Mouse (Mus musculus) right cerebral cortex, postnatal 4 days (tissue): ENCODE results near the gene D7Ertd443e.
A peak's percentile ranks its signal among the peaks of the same experiment; 100 is the strongest.

Experiments used
- DNase-seq: peaks from one replicate; pipeline ENCODE4 v3.0.0-alpha.2; 2022

D7Ertd443e gene

GRCm38 (mm10) chr7:134287570-134288222 lies 97.8 kb downstream of the D7Ertd443e start:
- DNase-seq: no peak

DNA sequence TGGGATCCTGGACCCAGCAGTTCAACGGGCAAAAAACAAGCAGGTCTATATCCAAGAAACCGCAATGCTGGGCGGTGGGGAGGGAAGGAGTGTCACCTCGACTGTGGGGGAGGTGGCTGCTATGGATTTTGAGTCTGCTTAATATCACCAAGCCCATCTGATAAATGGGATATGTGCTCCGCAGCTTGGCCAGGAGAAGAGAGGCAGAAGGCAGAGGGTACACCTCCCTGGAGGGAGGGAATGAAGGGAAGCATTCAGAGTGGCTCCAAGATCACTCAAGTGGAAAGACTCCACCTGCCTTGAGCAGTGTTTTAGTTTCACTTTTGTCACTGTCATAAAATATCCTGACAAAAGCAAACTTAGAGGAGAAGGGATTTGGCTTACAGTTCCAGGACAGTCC lies 112.5 kb downstream of the D7Ertd443e start:
- DNase-seq: no peak

DNA sequence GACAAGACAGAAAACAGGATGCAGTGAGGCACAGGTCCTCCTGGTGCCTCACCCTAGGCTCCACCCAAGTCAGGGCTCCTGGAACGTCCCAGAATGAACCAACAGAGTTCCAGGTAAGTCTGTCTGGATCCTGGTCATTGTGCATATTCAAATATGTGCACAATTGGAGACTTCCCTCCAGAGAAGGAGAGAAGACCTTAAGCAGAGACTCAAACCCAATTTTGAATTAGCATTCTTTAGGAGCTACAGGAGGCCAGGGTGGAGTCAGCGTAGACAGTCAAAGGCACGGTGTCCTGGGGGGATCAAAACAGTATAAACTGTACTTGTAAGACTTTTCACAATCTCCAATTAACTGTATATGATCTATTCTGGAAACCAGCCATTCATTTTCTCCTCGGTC lies 113.0 kb downstream of the D7Ertd443e start:
- no peak for DNase-seq

DNA sequence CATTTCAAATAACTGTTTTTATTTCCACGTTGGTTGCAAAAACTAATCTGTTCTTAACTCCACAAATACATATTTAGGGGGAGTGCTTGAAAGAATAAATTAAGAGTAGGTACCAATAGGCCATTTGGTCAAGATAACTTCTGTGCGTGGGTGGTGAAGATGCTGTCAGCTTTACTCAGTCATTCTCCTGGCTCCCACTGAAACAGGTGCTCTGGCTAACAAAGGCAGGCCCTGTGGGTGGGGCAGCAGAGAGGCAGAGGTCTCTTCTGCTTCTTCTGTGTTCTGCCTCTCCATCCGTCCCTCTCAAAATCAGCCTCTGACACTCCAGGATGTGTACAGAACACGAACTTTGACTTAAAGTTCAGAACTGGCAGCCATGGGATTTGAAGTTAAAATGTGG lies 119.7 kb downstream of the D7Ertd443e start:
- DNase-seq: no peak

GRCm38 (mm10) chr7:134263146-134263906 lies 122.1 kb downstream of the D7Ertd443e start:
- DNase-seq: peak; percentile 64

DNA sequence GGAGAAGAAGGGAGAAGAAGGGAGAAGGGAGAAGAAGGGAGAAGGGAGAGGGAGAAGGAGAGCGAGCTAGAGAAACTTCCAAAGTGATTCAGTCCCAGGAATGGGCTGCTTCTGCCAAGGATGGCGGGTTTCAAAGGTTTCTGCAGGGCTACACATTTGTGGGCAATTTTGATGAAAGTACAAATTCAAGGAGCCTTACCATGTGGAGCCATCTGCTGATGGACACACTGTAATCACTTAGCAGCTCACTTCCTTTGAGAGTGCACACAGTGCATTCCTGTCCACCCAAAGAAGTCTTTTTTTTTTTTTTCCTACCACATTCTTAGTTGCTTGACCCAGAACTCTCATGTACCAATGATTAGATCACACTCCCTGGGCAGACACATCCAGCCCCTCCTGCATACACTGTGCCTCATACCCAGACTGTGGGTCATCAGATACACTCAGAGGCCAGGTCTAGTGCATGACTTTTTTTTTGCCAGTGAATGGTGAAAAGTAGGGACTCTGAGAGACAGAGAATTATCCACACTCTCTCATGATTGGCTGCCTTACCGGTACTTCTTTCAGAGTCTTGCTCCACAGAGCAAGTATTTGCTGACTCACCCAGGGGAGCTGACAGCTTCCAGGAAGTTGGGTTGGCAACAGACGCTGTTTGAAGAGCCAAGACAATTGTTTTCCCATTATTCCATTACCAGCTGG lies 124.3 kb downstream of the D7Ertd443e start:
- DNase-seq: no peak

DNA sequence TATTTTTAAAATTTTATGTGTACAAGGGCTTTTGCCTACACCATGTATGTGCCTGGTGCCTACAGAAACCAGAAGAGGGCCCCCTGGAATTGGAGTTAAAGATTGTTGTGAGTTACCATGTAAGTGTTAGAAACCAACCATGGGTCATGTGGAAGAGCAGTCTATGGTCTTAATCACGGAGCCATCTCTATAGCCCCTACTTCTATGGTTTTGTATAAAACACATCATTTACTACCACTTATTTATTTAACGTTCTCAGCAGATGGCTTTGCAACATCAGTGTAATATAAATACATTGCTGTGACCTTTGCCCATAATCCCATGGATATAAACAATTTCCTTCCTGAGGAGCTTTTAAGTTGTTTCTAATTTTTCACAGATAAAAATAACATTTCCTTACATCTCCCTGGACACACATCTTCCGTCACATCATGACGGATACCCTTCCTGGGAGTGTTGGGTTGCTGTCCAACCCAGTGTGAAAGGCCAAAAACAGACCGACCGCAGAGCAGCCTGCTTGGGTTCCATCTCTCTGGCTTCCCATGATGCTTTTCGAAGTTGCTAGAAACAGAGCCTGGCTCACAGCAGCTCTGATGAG lies 135.1 kb downstream of the D7Ertd443e start:
- no peak for DNase-seq

DNA sequence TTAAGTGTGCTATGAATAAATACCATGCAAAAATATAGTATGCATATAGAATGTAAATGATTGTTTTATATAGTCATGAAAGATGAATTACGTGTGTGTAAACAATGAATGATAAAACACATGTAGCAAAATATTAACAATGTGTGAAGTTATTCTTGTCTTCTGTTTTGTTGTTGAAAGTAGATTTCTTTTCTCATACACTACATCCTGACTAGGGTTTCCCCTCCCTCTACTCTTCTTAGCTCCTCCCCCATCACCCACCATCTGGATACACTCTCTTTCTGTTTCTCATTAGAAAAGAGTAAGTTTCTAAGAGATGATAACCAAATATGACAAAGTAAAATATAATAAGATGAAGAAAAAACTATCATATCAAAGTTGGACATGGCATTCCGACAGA lies 137.4 kb downstream of the D7Ertd443e start:
- DNase-seq: no peak

DNA sequence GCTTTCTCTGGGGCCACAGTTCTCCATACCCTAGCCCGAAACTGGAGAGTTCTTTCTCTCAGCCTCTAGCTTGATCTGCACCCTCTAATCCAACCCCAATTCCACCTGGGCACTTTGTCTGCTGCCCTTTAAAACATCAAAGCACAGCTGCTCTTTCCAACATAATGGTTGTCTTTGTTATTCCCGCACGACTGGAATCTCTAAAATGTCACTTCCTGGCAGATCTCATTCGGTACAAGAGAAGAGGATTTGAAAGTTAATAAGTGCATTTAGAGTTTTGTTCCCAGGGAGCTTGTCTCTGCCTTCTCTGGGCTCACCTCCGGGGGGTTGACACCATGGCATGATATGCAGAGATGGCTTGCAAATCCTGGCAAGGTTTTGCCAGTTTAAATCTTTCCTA lies 138.8 kb downstream of the D7Ertd443e start:
- no peak for DNase-seq

GRCm38 (mm10) chr7:134242773-134243172 lies 142.7 kb downstream of the D7Ertd443e start:
- no peak for DNase-seq

GRCm38 (mm10) chr7:134241212-134241611 lies 144.2 kb downstream of the D7Ertd443e start:
- DNase-seq: no peak

GRCm38 (mm10) chr7:134240579-134240978 lies 144.9 kb downstream of the D7Ertd443e start:
- no peak for DNase-seq

GRCm38 (mm10) chr7:134238863-134239262 lies 146.6 kb downstream of the D7Ertd443e start:
- DNase-seq: no peak

- no peak for DNase-seq
These were observed 148.1 kb downstream of the D7Ertd443e start for GRCm38 (mm10) chr7:134237356-134237755.

- no peak for DNase-seq
These were observed 148.7 kb downstream of the D7Ertd443e start for GRCm38 (mm10) chr7:134236727-134237126.

GRCm38 (mm10) chr7:134235552-134235951 lies 149.9 kb downstream of the D7Ertd443e start:
- DNase-seq: no peak

DNA sequence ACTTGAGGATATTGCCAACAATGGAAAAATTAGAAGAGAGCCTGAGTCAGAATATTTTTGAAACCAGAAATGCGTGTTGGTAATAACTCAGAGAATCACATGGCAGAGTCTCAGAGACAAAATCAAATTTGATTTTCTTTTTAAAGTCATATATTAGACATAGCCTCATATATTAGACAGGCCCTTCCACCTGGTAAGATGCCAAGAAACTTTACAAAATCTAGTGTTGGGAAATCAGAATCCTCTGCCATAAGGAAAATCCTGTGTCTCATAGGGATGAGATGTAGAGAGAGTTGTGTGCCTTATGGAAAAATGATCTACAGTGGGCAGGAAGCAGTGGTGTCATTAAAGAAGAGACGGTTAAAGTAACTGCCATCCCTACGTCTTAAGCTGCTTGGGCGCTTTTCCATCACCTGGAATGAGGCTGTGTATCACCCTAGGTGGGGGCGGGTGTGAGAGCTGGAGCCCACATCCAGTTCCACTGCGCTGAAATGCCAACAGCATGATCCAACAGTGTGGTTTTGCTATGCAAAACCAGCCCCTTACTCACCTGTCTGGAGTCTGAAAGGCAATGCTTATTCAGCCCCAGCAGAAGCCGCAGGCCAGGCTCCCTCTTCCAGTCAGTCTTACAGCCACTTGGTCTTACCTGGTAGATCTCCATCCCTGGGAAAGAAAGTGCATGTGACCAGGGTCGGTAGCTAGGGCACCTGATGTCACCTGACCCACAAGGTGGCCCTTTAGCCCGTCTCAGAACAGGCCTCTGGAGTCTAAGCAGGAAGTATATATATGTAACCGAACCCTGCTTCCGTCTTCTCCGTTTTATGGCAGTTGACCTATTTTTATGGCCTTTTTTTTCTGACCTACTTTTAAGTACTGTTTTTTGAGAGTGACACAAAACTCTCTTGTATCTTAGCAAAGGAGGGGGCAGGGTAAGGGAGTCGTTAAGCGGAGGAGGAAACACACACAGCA lies 153.8 kb downstream of the D7Ertd443e start, which contains the start of gene Adam12:
TSS of gene Adam12 (minus strand) at position 769 of the 969 bp plus-strand sequence.
- no peak for DNase-seq

DNA sequence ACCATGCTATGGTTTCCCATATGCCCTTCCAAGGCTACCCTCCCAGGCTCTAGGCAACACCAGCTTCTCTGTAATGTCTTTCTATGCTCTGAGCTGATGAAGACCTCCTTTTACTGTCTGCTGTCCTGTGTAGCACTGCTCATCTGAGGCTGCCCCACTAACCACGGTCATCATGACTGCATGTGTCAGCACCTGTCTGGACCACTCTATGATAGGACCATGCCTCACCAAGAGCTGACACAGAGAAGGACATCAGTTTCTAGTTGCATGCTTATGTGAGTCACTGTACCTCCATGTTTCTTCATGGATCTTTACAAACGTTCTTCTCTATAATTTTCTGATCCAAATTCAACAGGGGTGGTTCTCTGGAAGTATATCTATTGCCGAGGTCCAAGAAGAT lies 154.8 kb downstream of the D7Ertd443e start:
- DNase-seq: no peak

DNA sequence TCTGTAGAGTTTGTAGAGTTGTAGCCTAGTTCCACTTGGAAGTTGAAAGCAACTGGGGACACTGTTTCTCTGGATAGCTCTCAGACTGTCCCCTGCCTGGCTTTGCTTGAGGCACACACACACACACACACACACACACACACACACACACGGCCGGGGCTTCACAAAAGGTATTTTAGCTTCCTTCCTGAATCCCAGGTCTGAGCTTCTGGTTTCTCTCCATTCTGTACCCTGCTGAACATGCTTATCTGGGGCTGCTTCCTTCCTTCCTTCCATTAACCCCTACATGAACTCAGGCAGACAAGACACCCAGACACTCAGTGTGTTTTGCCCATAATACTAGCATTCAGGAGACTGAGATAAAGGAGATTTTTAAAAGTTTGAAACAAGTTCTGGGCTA lies 155.6 kb downstream of the D7Ertd443e start:
- no peak for DNase-seq

DNA sequence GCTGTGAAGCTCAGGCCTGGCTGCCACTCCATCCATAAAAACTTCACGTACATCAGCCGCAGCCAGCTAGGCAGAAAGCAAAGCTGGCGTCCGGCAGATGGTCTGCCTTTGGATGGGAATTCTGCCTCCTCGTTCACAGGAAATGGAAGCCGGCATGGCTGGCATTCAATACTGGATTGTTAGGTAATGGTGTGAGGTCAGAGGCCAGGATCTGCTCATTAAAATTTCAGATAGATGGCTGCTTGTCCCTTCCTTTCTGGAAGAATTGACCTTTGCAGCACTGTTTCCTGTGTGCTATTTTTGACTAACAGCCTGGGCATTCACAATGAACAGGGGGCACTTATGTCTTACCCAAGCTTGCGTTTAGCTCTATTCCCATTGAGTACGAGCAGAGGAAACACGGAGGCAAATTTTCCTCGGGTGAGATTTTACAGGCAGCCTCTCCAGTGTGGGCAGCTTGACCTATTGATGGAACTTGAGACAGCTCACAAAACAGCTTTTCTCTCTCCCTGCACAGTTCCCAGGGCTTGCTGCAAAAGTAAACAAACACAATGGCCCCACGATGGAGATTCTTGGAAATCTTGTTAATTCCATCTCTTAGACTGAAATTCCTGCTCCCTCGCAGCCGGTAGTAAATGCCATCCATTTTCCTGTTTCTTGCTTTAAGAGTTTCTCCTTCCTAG lies 157.5 kb downstream of the D7Ertd443e start:
- peak; percentile 27 for DNase-seq

DNA sequence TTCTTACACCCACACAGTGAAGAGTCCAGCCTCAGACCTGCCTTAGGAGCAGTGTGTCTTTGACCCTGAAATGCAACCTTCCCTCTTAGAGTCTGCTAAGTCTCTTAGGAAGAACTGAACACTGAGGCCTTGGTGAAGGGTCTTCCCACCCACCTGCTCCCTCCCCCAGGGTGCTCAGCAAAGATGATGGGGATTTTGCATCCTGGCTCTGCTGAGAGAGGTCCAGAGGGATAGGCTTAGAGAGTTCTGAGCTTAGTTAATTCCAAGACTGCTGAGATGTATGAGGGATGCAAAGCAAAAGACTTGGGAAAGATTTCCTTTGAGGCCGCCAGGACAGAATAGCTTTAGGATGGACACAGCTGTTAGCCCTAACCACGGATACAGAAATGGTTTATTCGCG lies 158.4 kb downstream of the D7Ertd443e start:
- DNase-seq: no peak

DNA sequence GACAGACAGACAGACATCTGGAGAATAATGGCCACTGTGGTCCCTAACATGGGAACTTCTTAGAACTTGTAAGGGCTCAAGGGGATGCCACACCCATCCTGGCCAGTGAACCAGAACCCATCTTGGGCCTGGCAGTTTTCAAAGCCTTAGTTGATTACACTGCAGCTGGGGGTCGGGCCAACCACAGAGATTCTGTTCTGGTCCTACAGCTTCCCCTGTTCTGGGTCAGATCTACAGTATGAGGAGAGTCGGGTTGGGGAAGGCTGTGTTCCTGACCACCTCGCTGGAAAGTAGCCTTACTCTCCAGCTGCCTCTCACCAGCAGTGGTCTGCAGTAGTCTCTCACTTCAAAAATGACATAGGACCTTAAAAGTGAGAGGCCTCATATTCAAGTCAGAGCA lies 159.2 kb downstream of the D7Ertd443e start:
- no peak for DNase-seq
